Mouse (Mus musculus): ENCODE results near the gene Arl4c.

Arl4c gene

GRCm38 (mm10) chr1:88700961-88701861 lies 810 bp downstream of the Arl4c start:
- DNase-seq (ENCODE audit: extremely low spot score): peak; percentile 70

DNA sequence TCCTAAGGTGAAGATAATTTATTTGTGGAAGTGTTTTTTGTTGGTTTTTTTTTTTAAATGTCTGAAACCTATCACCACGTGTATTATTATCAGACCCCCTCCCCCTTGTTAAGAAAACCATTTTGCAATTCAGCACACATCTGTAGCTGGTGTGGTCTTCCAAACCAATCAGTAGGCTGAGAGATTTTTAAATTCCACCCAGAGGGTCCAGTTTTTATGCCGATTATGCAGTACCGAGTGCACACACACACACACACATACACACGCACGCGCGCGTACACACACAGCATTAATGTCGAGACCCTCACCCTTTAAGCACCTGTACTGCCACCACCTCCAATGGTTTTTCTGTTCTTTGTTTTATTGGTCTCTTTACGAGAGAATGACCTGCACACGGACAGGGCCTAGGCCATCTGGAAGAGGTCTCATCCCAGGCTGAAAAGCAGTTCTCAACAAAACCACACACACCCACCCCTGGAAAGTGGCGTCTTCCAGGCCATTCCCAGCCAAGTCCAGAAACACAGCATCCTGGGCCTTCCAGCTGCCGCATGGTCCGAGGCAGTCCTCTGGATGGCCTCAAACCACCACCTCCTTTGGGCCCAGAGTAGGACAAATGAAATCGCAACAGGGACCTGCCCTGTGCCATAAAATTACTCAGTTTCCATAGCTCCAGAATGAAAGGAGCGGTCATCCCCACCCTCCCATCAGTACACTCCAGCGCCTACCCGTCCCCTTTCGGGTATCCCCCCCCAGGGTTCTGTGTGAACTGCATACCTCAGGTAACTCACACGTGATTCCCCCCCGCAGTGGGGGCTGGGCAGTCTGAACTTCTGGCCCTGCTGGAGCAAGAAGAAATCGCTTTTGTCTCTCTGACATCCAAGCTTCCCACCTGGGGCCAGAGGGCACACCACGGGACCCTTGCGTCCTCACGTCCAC lies 1.9 kb downstream of the Arl4c start:
- DNase-seq (ENCODE audit: extremely low spot score): peak; percentile 66

GRCm38 (mm10) chr1:88699401-88699800 lies 2.6 kb downstream of the Arl4c start:
- peak; percentile 63 for DNase-seq (ENCODE audit: extremely low spot score)

- peak; percentile 30 for DNase-seq (ENCODE audit: extremely low spot score)
Observed at GRCm38 (mm10) chr1:88698926-88699325, 3.1 kb downstream of the Arl4c start.

DNA sequence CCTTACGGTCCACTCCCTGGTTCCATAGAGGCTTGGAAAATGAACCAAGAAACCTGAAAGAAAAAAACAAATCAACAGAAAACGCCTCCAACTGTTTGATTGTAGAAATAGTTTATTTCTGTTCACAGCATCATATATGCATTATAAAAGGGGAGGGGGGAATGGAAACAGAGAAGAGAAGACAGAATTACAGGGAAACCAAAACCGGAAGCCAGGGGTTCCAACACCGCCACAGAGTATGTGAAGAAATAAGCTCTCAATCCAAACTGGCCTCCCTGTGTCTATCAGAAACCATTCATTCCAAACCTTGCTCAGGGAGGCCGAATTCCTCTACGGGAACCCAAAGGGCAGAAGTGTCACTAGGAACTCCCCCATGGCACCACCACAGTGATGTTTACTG lies 3.9 kb downstream of the Arl4c start:
- DNase-seq (ENCODE audit: extremely low spot score): no peak

DNA sequence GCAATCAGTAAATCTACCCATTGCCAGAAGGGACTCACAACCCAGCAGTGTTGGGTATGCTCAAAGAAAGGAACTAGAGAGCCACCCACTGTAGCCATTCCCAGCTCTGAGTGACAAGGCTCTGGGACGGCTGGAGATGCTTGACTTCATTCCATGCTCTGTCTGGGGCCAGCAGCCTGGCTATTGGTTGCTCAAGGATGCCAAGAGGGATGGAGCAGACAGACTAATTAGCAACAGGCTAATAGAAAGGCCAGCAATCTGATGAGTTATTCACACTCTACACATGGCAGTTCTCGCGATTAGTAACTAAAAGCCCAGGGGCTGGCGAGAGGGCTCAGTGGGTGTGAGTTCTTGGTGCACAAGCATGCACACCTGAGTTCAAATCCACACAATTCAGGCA lies 5.6 kb downstream of the Arl4c start:
- DNase-seq (ENCODE audit: extremely low spot score): no peak

- no peak for DNase-seq (ENCODE audit: extremely low spot score)
Observed at GRCm38 (mm10) chr1:88694353-88694752, 7.7 kb downstream of the Arl4c start.

GRCm38 (mm10) chr1:88692293-88692827 lies 9.7 kb downstream of the Arl4c start:
- DNase-seq (ENCODE audit: extremely low spot score): no peak

DNA sequence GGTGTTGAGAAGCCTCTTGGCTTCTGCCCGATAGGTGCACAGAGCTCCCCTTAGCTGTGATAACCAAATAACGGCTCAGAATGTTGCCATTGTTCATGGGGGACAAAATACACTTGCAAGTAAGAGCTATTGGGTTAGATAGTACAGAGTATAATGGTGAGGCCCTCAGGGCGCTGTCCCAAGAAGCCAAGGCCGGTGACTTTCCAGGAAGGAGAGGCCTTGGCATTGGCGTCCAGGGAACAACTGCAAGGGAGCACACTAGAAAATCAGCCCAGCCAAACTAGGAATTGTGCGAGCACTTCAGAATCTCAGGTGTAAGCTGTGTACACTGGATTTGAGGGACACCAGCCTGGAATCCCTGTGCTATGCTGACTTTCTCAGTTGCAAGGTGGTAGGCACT lies 11.4 kb downstream of the Arl4c start:
- peak; percentile 0 for DNase-seq (ENCODE audit: extremely low spot score)

GRCm38 (mm10) chr1:88684765-88685164 lies 17.3 kb downstream of the Arl4c start:
- no peak for DNase-seq (ENCODE audit: extremely low spot score)

DNA sequence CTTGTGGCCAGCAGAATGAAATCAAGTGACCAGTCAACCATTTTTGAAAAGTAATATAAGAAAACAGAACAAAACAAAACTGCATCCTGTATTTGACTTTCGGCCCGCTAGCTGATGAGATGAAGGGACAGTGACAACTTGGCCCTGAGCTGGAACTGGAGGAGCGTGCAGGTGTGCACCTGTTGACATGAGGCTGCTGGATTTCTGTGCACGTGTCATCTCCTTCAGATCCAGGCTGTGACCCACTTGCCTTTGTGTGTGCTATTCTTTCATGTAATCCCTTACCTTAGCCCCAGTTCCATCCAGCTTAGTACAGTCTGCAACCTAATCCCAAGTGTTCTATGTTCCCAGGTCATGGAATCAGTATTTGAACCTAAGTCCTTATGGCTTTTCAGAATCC lies 20.4 kb downstream of the Arl4c start:
- no peak for DNase-seq (ENCODE audit: extremely low spot score)

DNA sequence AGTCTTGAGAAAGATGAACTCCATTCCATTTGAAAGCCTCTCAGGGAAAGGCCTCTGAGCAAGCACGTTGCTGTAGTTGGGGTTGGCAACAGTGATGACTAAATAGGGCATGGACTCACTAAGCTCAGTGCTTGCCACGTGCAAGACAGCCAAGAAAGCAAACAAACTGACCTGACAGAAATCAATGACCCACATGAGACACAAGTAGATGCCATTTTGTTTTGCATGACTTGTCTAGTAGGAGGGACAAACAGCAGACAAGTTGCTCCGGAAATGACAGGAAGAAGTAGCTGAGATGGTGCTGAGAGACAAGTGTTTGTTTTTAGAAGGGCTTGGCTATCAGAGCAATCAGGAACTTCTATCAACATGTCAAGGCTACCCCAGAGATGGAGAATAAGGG lies 21.2 kb downstream of the Arl4c start:
- no peak for DNase-seq (ENCODE audit: extremely low spot score)

DNA sequence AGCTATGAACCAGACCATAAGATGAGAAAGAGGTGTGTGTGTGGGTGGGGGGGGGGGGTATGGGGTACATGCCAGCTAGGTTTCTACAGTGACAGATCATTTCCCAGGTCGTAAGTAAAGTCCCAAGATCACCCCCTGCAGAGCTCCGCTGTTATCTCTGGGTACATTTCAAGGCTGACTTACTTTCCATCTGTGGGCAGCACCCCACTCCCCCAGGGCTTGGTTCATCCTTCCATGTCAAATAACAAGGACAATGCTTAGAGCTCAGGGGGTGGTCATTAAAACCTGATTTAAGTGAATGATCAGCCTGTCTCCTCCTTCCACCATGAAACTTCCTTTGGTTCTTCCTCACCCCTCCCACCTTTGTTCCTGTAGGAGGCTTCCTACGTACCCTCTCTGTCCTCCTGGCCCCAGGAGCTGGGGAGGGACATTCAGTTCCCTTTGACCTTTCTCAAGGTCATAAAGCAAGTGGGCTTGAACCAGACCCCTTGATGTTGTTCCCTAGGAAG lies 23.7 kb downstream of the Arl4c start:
- DNase-seq (ENCODE audit: extremely low spot score): no peak

DNA sequence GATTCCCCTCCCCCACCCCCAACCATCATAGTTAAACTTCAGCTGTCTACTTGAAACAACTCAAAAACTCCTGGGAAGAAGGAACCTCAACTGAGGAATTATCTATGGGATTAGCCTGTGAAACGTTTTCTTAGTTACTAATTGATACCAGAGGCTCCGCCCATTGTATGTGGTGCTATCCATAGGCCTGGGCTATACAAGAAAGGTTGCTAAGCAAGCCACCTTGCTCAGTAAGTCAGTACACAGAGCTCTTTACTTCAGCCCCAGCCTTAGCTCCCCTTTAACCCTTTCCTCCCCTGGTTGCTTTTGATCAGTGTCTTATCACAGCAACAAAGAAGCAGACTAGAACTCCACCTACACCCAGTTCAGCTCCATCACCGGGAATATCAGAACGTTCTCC lies 31.2 kb downstream of the Arl4c start:
- no peak for DNase-seq (ENCODE audit: extremely low spot score)

GRCm38 (mm10) chr1:88668846-88669810 lies 32.9 kb downstream of the Arl4c start:
- peak; percentile 49 for DNase-seq (ENCODE audit: extremely low spot score)

GRCm38 (mm10) chr1:88668353-88668752 lies 33.7 kb downstream of the Arl4c start:
- peak; percentile 39 for DNase-seq (ENCODE audit: extremely low spot score)

GRCm38 (mm10) chr1:88664623-88665022 lies 37.4 kb downstream of the Arl4c start:
- DNase-seq (ENCODE audit: extremely low spot score): no peak

DNA sequence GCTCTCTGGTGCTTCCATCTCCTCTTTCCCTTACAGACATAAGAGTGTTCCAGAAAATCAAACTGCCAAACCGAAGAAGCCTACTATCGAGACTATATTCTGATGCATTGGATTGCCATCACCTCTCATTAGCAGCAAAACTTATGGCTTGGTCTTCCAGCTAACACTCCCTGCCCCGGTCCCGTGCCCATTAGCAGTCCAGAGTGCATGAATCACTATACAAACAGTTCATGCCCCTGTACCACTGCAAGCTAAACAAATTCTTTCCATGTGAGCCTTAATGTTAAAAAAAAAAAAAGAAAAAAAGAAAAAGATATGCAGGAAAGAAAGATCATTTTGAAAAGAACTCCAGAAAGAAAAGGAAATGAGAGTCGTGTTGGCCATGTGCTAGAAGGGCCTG lies 39.3 kb downstream of the Arl4c start:
- DNase-seq (ENCODE audit: extremely low spot score): no peak

DNA sequence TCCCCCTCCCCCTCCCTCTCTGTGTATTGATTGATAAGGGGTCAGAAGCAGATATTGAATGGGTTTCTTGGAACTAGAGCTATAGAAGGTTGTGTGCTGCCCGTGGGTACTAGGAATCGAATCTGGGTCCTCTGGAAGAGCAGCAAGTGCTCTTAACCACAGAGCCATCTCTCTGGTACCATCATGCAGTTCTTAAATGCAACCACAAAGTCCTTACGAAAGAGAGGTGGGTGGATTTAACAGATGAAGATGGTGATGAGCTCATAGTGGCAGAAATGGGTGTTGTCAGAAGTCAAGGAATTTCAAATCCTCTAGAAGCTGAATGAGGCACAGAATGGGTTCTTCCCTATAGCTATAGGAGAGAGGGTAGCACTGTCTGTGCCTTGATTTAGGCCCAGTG lies 40.8 kb downstream of the Arl4c start:
- DNase-seq (ENCODE audit: extremely low spot score): no peak

DNA sequence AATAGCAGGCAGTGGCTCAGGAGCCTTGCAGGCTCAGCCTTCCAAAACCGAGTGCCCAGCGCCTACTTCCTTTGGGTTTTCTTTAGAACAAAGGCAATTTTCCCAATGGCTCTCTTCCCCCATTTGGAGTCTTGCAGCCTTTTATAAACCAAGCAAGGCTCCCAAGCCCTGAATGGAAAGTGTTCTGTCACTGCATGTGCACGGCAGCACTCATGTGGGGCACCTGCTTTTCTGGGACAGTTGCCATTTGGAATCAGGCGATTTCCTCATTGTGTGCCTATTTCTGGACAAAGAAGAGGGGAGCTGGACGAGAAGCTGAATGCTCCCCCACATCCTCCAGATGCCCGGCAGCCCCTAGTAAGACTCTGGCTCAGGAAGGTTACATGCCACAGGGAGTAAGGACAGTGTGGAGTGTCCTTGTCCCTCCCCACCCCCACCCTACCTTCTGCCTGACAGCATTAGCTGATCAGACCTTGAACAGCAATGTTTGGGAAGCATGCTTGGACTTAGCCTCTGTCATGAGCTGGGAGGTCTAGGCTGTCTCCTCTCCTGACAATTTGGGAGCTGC lies 43.6 kb downstream of the Arl4c start:
- no peak for DNase-seq (ENCODE audit: extremely low spot score)

DNA sequence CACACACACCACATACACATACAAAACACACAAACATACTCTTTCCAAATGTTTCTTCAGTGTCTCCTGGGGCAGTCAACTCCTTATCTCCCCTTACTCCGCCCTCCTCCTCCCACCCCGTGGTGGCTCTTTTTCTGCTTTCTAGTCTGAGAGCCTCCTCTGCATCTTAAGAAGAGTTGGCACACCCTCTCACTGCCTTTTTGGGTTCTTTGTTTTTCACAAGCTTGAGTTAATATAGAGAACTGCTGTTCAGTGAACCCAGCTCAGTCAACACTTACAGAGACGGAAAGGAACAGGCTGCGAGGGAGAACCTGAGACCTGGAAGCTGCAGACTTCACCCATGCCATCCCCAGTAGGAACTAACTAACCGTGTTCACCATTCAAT lies 45.9 kb downstream of the Arl4c start:
- DNase-seq (ENCODE audit: extremely low spot score): no peak
